Mouse (Mus musculus): ENCODE results near the gene Strn3. TPM values are rescaled to one million over a fixed set of nuclear protein-coding genes. Genes with fewer than 3 reads are reported as not detected.
"Not testable (repeated sequence)": the region's sequence is repeated elsewhere in the genome, so short reads cannot be mapped to it uniquely, and the experiment has no call there.

Strn3 gene
- polyA plus RNA-seq, 1 experiment from 2014 or later = 60.7 TPM

- no peaks in the 10 kb centered on the region for H3K36me3 ChIP-seq (ENCODE audit: control insufficient read depth, insufficient read depth, low read length)
- no peak overlapping the region for H3K4me2 ChIP-seq (replicated peaks; ENCODE audit: low read depth, low read length)
- no peak for DNase-seq (ENCODE audit: low spot score)
- ATAC-seq (ENCODE audit: low FRiP score) = no peak
- WGBS = 57% methylated on average over 8 of the region's 8 CpGs
- H3K9ac ChIP-seq (ENCODE audit: low read depth, low read length) = no peak overlapping the region
- H3K4me3 ChIP-seq (ENCODE audit: low read depth, low read length) = no peak overlapping the region
- no peak overlapping the region for H3K27ac ChIP-seq (ENCODE audit: low read depth, low read length)
- H3K27me3 ChIP-seq (ENCODE audit: control insufficient read depth, insufficient read depth, low read length) = no peaks in the 10 kb centered on the region
- peaks cover 3% of the 10 kb centered on the region; the same call in 1 of the 2 replicates for H3K4me1 ChIP-seq (replicated peaks; ENCODE audit: control insufficient read depth, insufficient read depth, low read length)
- no peaks in the 10 kb centered on the region for H3K9me3 ChIP-seq (ENCODE audit: control insufficient read depth, low read length)
Measured at GRCm38 (mm10) chr12:51699623-51700393, 8.1 kb upstream of the Strn3 start.

- Histone ChIP-seq H3K4me3 (ENCODE audit: low read depth, low read length) (no peak overlapping the region), H3K9me3 (ENCODE audit: control insufficient read depth, low read length) (no peaks in the 10 kb centered on the region), H3K27ac (ENCODE audit: low read depth, low read length) (no peak overlapping the region), H3K9ac (ENCODE audit: low read depth, low read length) (no peak overlapping the region), H3K27me3 (ENCODE audit: control insufficient read depth, insufficient read depth, low read length) (no peaks in the 10 kb centered on the region), H3K4me1 (replicated peaks; ENCODE audit: control insufficient read depth, insufficient read depth, low read length) (no peaks in the 10 kb centered on the region), H3K4me2 (replicated peaks; ENCODE audit: low read depth, low read length) (no peak overlapping the region), H3K36me3 (ENCODE audit: control insufficient read depth, insufficient read depth, low read length) (no peaks in the 10 kb centered on the region)
- 98% methylated on average over 2 of the region's 2 CpGs for WGBS
- no peak for ATAC-seq (ENCODE audit: low FRiP score)
- DNase-seq (ENCODE audit: low spot score) = no peak
Measured at GRCm38 (mm10) chr12:51696157-51696556, 4.5 kb upstream of the Strn3 start.

- 93% methylated on average over 1 of the region's 1 CpGs for WGBS
- Histone ChIP-seq H3K36me3 (ENCODE audit: control insufficient read depth, insufficient read depth, low read length) (no peaks in the 10 kb centered on the region), H3K9me3 (ENCODE audit: control insufficient read depth, low read length) (no peaks in the 10 kb centered on the region), H3K4me2 (replicated peaks; ENCODE audit: low read depth, low read length) (no peak overlapping the region), H3K9ac (ENCODE audit: low read depth, low read length) (no peak overlapping the region), H3K4me3 (ENCODE audit: low read depth, low read length) (no peak overlapping the region), H3K4me1 (replicated peaks; ENCODE audit: control insufficient read depth, insufficient read depth, low read length) (no peaks in the 10 kb centered on the region), H3K27me3 (ENCODE audit: control insufficient read depth, insufficient read depth, low read length) (no peaks in the 10 kb centered on the region), H3K27ac (ENCODE audit: low read depth, low read length) (no peak overlapping the region)
- DNase-seq (ENCODE audit: low spot score) (no peak), ATAC-seq (ENCODE audit: low FRiP score) (no peak)
Measured at GRCm38 (mm10) chr12:51694966-51695365, 3.3 kb upstream of the Strn3 start.

GRCm38 (mm10) chr12:51694096-51694495 is 2.4 kb upstream of the Strn3 start:
- Histone ChIP-seq H3K27me3 (ENCODE audit: control insufficient read depth, insufficient read depth, low read length) (no peaks in the 10 kb centered on the region), H3K4me1 (replicated peaks; ENCODE audit: control insufficient read depth, insufficient read depth, low read length) (no peaks in the 10 kb centered on the region), H3K9ac (ENCODE audit: low read depth, low read length) (no peak overlapping the region), H3K27ac (ENCODE audit: low read depth, low read length) (no peak overlapping the region), H3K9me3 (ENCODE audit: control insufficient read depth, low read length) (no peaks in the 10 kb centered on the region), H3K4me3 (ENCODE audit: low read depth, low read length) (no peak overlapping the region), H3K36me3 (ENCODE audit: control insufficient read depth, insufficient read depth, low read length) (no peaks in the 10 kb centered on the region), H3K4me2 (replicated peaks; ENCODE audit: low read depth, low read length) (no peak overlapping the region)
- no peak for DNase-seq (ENCODE audit: low spot score)
- ATAC-seq (ENCODE audit: low FRiP score) = no peak

- DNase-seq (ENCODE audit: low spot score) (no peak), ATAC-seq (ENCODE audit: low FRiP score) (no peak)
- H3K4me3 ChIP-seq (ENCODE audit: low read depth, low read length) = no peak overlapping the region
- H3K27me3 ChIP-seq (ENCODE audit: control insufficient read depth, insufficient read depth, low read length) = no peaks in the 10 kb centered on the region
- no peak overlapping the region for H3K27ac ChIP-seq (ENCODE audit: low read depth, low read length)
- no peak overlapping the region for H3K9ac ChIP-seq (ENCODE audit: low read depth, low read length)
- 91% methylated on average over 3 of the region's 3 CpGs for WGBS
- H3K36me3 ChIP-seq (ENCODE audit: control insufficient read depth, insufficient read depth, low read length) = no peaks in the 10 kb centered on the region
- H3K9me3 ChIP-seq (ENCODE audit: control insufficient read depth, low read length) = no peaks in the 10 kb centered on the region
- H3K4me1 ChIP-seq (replicated peaks; ENCODE audit: control insufficient read depth, insufficient read depth, low read length) = no peaks in the 10 kb centered on the region
- H3K4me2 ChIP-seq (replicated peaks; ENCODE audit: low read depth, low read length) = no peak overlapping the region
Measured at GRCm38 (mm10) chr12:51693419-51693818, 1.7 kb upstream of the Strn3 start.

- not testable (repeated sequence) for H3K4me3 ChIP-seq (ENCODE audit: low read depth, low read length); H3K4me2 ChIP-seq (replicated peaks; ENCODE audit: low read depth, low read length); ATAC-seq (ENCODE audit: low FRiP score)
Measured at GRCm38 (mm10) chr12:51692870-51693269, 1.2 kb upstream of the Strn3 start.

GRCm38 (mm10) chr12:51690893-51691844 is 528 bp downstream of the Strn3 start, which contains the start of gene Ap4s1:
Gene Ap4s1, plus strand, starts transcription at chr12:51691033.
- Histone ChIP-seq H3K9me3 (ENCODE audit: control insufficient read depth, low read length) (no peaks in the 10 kb centered on the region), H3K27me3 (ENCODE audit: control insufficient read depth, insufficient read depth, low read length) (no peaks in the 10 kb centered on the region), H3K36me3 (ENCODE audit: control insufficient read depth, insufficient read depth, low read length) (no peaks in the 10 kb centered on the region), H3K9ac (ENCODE audit: low read depth, low read length) (peak within 1 kb of the TSS; percentile 99), H3K4me3 (ENCODE audit: low read depth, low read length) (peak within 1 kb of the TSS; percentile 98), H3K4me2 (replicated peaks; ENCODE audit: low read depth, low read length) (peak within 1 kb of the TSS; percentile 67), H3K27ac (ENCODE audit: low read depth, low read length) (peak within 1 kb of the TSS; percentile 100), H3K4me1 (replicated peaks; ENCODE audit: control insufficient read depth, insufficient read depth, low read length) (no peaks in the 10 kb centered on the region)
- DNase-seq (ENCODE audit: low spot score) = peak; percentile 83
- WGBS = under 1% methylated on average over 69 of the region's 108 CpGs
- ATAC-seq (ENCODE audit: low FRiP score) = peak; percentile 85

More at GRCm38 (mm10) chr12:51692870-51693269, 1.2 kb upstream of the Strn3 start:
- not testable (repeated sequence) for H3K9me3 ChIP-seq (ENCODE audit: control insufficient read depth, low read length); H3K27ac ChIP-seq (ENCODE audit: low read depth, low read length); H3K36me3 ChIP-seq (ENCODE audit: control insufficient read depth, insufficient read depth, low read length); DNase-seq (ENCODE audit: low spot score); H3K4me1 ChIP-seq (replicated peaks; ENCODE audit: control insufficient read depth, insufficient read depth, low read length); H3K9ac ChIP-seq (ENCODE audit: low read depth, low read length); H3K27me3 ChIP-seq (ENCODE audit: control insufficient read depth, insufficient read depth, low read length)
- WGBS = 89% methylated on average over 10 of the region's 10 CpGs

GRCm38 (mm10) chr12:51688546-51688945 is 3.2 kb downstream of the Strn3 start:
- Histone ChIP-seq H3K9me3 (ENCODE audit: control insufficient read depth, low read length) (no peaks in the 10 kb centered on the region), H3K4me2 (replicated peaks; ENCODE audit: low read depth, low read length) (no peak overlapping the region), H3K4me1 (replicated peaks; ENCODE audit: control insufficient read depth, insufficient read depth, low read length) (no peaks in the 10 kb centered on the region), H3K27ac (ENCODE audit: low read depth, low read length) (no peak overlapping the region), H3K27me3 (ENCODE audit: control insufficient read depth, insufficient read depth, low read length) (no peaks in the 10 kb centered on the region), H3K36me3 (ENCODE audit: control insufficient read depth, insufficient read depth, low read length) (no peaks in the 10 kb centered on the region), H3K9ac (ENCODE audit: low read depth, low read length) (no peak overlapping the region), H3K4me3 (ENCODE audit: low read depth, low read length) (no peak overlapping the region)
- DNase-seq (ENCODE audit: low spot score) (no peak), ATAC-seq (ENCODE audit: low FRiP score) (no peak)
- WGBS = 97% methylated on average over 2 of the region's 2 CpGs

All from hindbrain, embryonic 11.5 days (tissue).